Mouse (Mus musculus) adrenal gland, adult 18-20 months (tissue): ENCODE results near the gene U2af1l4. TPM values are rescaled to one million over a fixed set of nuclear protein-coding genes. Genes with fewer than 3 reads are reported as not detected.

Experiments used
- DNase-seq, 2 experiments: peaks; one replicate each; pipeline ENCODE4 v3.0.0; 2021 to 2022; ENCODE audit warnings: low spot score in 2 of 2
- long read RNA-seq, 2 experiments: library from polyadenylated mRNA; stranded (forward); transcript quantifications; one replicate each; pipeline ENCODE4 v2.0.0; 2021
- total RNA-seq, 2 experiments: library from RNA; stranded (reverse); gene quantifications; 1 replicate in 1 of 2; 2 replicates in 1 of 2; pipeline ENCODE4 v1.2.3; 2021

The U2af1l4 gene
- total RNA-seq: 10 to 100 TPM; 67.1 to 67.4 TPM
- long read RNA-seq, experiment 1, transcript U2af1l4-201 (8 exons, 884 nt): major isoform, 16 of 20 reads
- long read RNA-seq, experiment 1, partial matches to known transcripts: 1 of 20 reads
- long read RNA-seq, experiment 1, other reads (novel, unspliced or antisense): 2 of 20 reads
- long read RNA-seq, experiment 2, transcript U2af1l4-201 (8 exons, 884 nt): major isoform, 36 of 41 reads
- long read RNA-seq, experiment 2, partial matches to known transcripts: 0 of 41 reads
- long read RNA-seq, experiment 2, other reads (novel, unspliced or antisense): 3 of 41 reads

- DNase-seq: peak; percentile 88 to 90
Measured at GRCm38 (mm10) chr7:30563117-30563905, at the start of gene U2af1l4, which contains the start of the genes Gm49396 and Psenen. U2af1l4 (plus strand) TSS chr7:30563301. Gm49396 (plus strand) TSS chr7:30563344. Psenen (minus strand) TSS chr7:30563627.

- DNase-seq: no peak
Measured at GRCm38 (mm10) chr7:30515003-30515760, 47.9 kb upstream of the U2af1l4 start.

GRCm38 (mm10) chr7:30518325-30518724, 44.8 kb upstream of the U2af1l4 start:
- no peak for DNase-seq

- no peak for DNase-seq
Measured at GRCm38 (mm10) chr7:30520396-30520795, 42.7 kb upstream of the U2af1l4 start.

GRCm38 (mm10) chr7:30520856-30521255, 42.2 kb upstream of the U2af1l4 start:
- DNase-seq: no peak

- no peak for DNase-seq
Measured at GRCm38 (mm10) chr7:30522871-30523270, 40.2 kb upstream of the U2af1l4 start.

- DNase-seq: no peak
Measured at GRCm38 (mm10) chr7:30524487-30524886, 38.6 kb upstream of the U2af1l4 start.

- DNase-seq: no peak
Measured at GRCm38 (mm10) chr7:30525954-30526353, 37.1 kb upstream of the U2af1l4 start.

- no peak for DNase-seq
Measured at GRCm38 (mm10) chr7:30526399-30526798, 36.7 kb upstream of the U2af1l4 start.

GRCm38 (mm10) chr7:30526981-30527380, 36.1 kb upstream of the U2af1l4 start:
- no peak for DNase-seq

GRCm38 (mm10) chr7:30531291-30531815, 31.7 kb upstream of the U2af1l4 start:
- no peak for DNase-seq

- DNase-seq: no peak
Measured at GRCm38 (mm10) chr7:30532931-30533330, 30.2 kb upstream of the U2af1l4 start.

- no peak for DNase-seq
Measured at GRCm38 (mm10) chr7:30533941-30534632, 29.0 kb upstream of the U2af1l4 start.

- peak; percentile 90 to 94 for DNase-seq
Measured at GRCm38 (mm10) chr7:30534633-30535577, 28.2 kb upstream of the U2af1l4 start, which contains the start of gene Arhgap33. Arhgap33 (minus strand) TSS chr7:30535060.

- no peak for DNase-seq
Measured at GRCm38 (mm10) chr7:30540572-30540971, 22.5 kb upstream of the U2af1l4 start.

- DNase-seq: no peak
Measured at GRCm38 (mm10) chr7:30544327-30544726, 18.8 kb upstream of the U2af1l4 start.

- DNase-seq: no peak
Measured at GRCm38 (mm10) chr7:30549880-30550279, 13.2 kb upstream of the U2af1l4 start.

GRCm38 (mm10) chr7:30550603-30551002, 12.5 kb upstream of the U2af1l4 start:
- no peak for DNase-seq

GRCm38 (mm10) chr7:30551445-30552101, 11.5 kb upstream of the U2af1l4 start:
- no peak for DNase-seq
